Mouse (Mus musculus) adrenal gland, postnatal 25 days (tissue): ENCODE measurements around the gene Grid2ip. TPM values are rescaled to one million over a fixed set of nuclear protein-coding genes. Genes with fewer than 3 reads are reported as not detected.

ENCODE experiments used
- DNase-seq: peaks from one replicate; pipeline ENCODE4 v3.0.0; 2021; ENCODE audit warnings: mixed read lengths
- long read RNA-seq: library from polyadenylated mRNA; stranded (forward); transcript quantifications from one replicate; pipeline ENCODE4 v2.0.0, GENCODE M21; 2021
- total RNA-seq: library from RNA; stranded (reverse); gene quantifications from 2 replicates; pipeline ENCODE4 v1.2.3, GENCODE M21; 2021

Gene Grid2ip
- total RNA-seq: 0.73 and 0.95 TPM in 2 replicates
- long read RNA-seq: 0 reads

GRCm38 (mm10) chr5:143356686-143357388 lies at the start of gene Grid2ip:
TSS of gene Grid2ip (plus strand) at chr5:143357338.
- DNase-seq: no peak

GRCm38 (mm10) chr5:143308825-143309224 lies 48.3 kb upstream of the Grid2ip start:
- no peak for DNase-seq

- no peak for DNase-seq
These were observed 47.2 kb upstream of the Grid2ip start for GRCm38 (mm10) chr5:143309916-143310315.

GRCm38 (mm10) chr5:143311886-143312285 lies 45.3 kb upstream of the Grid2ip start:
- peak; percentile 76 for DNase-seq

- DNase-seq: no peak
These were observed 42.9 kb upstream of the Grid2ip start for GRCm38 (mm10) chr5:143314183-143314729.

GRCm38 (mm10) chr5:143314730-143315513 lies 42.2 kb upstream of the Grid2ip start, which contains the start of gene E130309D02Rik:
TSS of gene E130309D02Rik (minus strand) at chr5:143315360.
- DNase-seq: peak; percentile 94

- DNase-seq: no peak
These were observed 41.6 kb upstream of the Grid2ip start for GRCm38 (mm10) chr5:143315514-143315888.

GRCm38 (mm10) chr5:143316605-143317287 lies 40.4 kb upstream of the Grid2ip start:
- no peak for DNase-seq

- DNase-seq: peak; percentile 57
These were observed 39.9 kb upstream of the Grid2ip start for GRCm38 (mm10) chr5:143317288-143317610.

- DNase-seq: peak; percentile 94
These were observed 28.2 kb upstream of the Grid2ip start, which contains the start of gene Zdhhc4 for GRCm38 (mm10) chr5:143328690-143329495. TSS of gene Zdhhc4 (minus strand) at chr5:143329256.

- peak; percentile 72 for DNase-seq
These were observed 23.3 kb upstream of the Grid2ip start for GRCm38 (mm10) chr5:143333872-143334271.

GRCm38 (mm10) chr5:143334418-143335088 lies 22.6 kb upstream of the Grid2ip start:
- DNase-seq: no peak

GRCm38 (mm10) chr5:143335089-143335460 lies 22.1 kb upstream of the Grid2ip start:
- no peak for DNase-seq

- no peak for DNase-seq
These were observed 20.6 kb upstream of the Grid2ip start for GRCm38 (mm10) chr5:143336559-143336958.

- DNase-seq: no peak
These were observed 17.5 kb upstream of the Grid2ip start for GRCm38 (mm10) chr5:143339603-143340002.

GRCm38 (mm10) chr5:143346367-143346766 lies 10.8 kb upstream of the Grid2ip start:
- DNase-seq: no peak

- no peak for DNase-seq
These were observed 1.1 kb upstream of the Grid2ip start for GRCm38 (mm10) chr5:143356017-143356416.

- DNase-seq: no peak
These were observed 426 bp downstream of the Grid2ip start for GRCm38 (mm10) chr5:143357564-143357963.

GRCm38 (mm10) chr5:143359263-143359662 lies 2.1 kb downstream of the Grid2ip start:
- DNase-seq: no peak

GRCm38 (mm10) chr5:143360000-143360399 lies 2.9 kb downstream of the Grid2ip start:
- DNase-seq: no peak

GRCm38 (mm10) chr5:143361428-143361827 lies 4.3 kb downstream of the Grid2ip start:
- no peak for DNase-seq
